Comparison of ENCODE assay signal across 8 mouse cellular contexts in the genomic region with DNA sequence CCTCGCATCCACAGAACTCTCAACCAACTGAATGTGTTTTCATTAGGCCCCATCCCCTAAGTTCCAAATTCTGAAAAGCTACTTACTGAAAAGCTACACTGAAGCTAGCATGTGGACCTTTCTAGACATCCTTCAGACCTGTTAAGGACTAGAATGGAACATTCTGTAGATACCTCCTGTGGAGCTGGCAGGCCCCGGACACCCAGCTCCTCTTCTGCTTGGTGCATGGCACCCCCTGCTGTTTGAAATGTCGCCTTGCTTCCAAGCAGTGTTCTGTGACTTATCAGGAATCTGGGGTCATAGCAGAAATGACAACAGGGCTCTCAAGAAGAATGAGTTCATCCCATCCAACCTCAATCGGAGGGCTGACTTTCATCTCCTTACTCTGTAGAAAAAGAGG. TPM values are rescaled to one million over a fixed set of nuclear protein-coding genes. Genes with fewer than 3 reads are reported as not detected.
A peak's percentile ranks its signal among the peaks of the same experiment; 100 is the strongest.
DNase-seq lines count a peak whose midpoint lies in the region; ATAC-seq and TF ChIP-seq lines count a peak whose summit lies in the region.

No protein-coding gene starts in this region.

- H3K36me3 ChIP-seq in heart, embryonic 12.5 days: peaks cover 2% of the 10 kb centered on the region
- no peaks in the 10 kb centered on the region for H3K36me3 ChIP-seq in embryonic facial prominence, embryonic 11.5 days (replicated peaks; ENCODE audit: control insufficient read depth, insufficient read depth, low read depth, low read length)
- H3K36me3 ChIP-seq in kidney, embryonic 14.5 days (ENCODE audit: control insufficient read depth, insufficient read depth, low read length): no peaks in the 10 kb centered on the region
- 0 out of 2 replicates have a peak, but pooled peaks cover 2% of the 10 kb centered on the region for H3K36me3 ChIP-seq in stomach, postnatal 0 days (ENCODE audit: control insufficient read depth, insufficient read depth, low read length)

- no peak for TF ChIP-seq EP300 in stomach, postnatal 0 days (optimal IDR thresholded peaks at IDR 0.05)

- no peaks in the 10 kb centered on the region for H3K9me3 ChIP-seq in heart, embryonic 12.5 days (replicated peaks)
- H3K9me3 ChIP-seq in embryonic facial prominence, embryonic 11.5 days (replicated peaks; ENCODE audit: control insufficient read depth, low read length): no peaks in the 10 kb centered on the region
- H3K9me3 ChIP-seq in kidney, embryonic 14.5 days (ENCODE audit: control insufficient read depth, low read length): no peaks in the 10 kb centered on the region
- no peaks in the 10 kb centered on the region for H3K9me3 ChIP-seq in stomach, postnatal 0 days (ENCODE audit: control insufficient read depth, low read length)

- ATAC-seq in heart, embryonic 12.5 days (ENCODE audit: insufficient number of reproducible peaks, low FRiP score): no peak
- no peak for ATAC-seq in embryonic facial prominence, embryonic 11.5 days (replicated peaks; ENCODE audit: insufficient number of reproducible peaks, low FRiP score, low TSS enrichment, low read depth)
- peak; percentile 58; the same call in 1 of the 2 replicates for ATAC-seq in kidney, embryonic 14.5 days (ENCODE audit: low FRiP score, low TSS enrichment)
- ATAC-seq in stomach, postnatal 0 days (ENCODE audit: low FRiP score, low TSS enrichment): no peak

- H3K27ac ChIP-seq in heart, embryonic 12.5 days (ENCODE audit: poor library complexity, severe bottlenecking): no peak overlapping the region
- H3K27ac ChIP-seq in embryonic facial prominence, embryonic 11.5 days (replicated peaks; ENCODE audit: low read depth, low read length): no peak overlapping the region
- no peak overlapping the region for H3K27ac ChIP-seq in kidney, embryonic 14.5 days (ENCODE audit: low read depth, low read length)
- no peak overlapping the region for H3K27ac ChIP-seq in stomach, postnatal 0 days (replicated peaks)

- no peak overlapping the region for H3K4me3 ChIP-seq in heart, embryonic 12.5 days
- H3K4me3 ChIP-seq in embryonic facial prominence, embryonic 11.5 days (ENCODE audit: low read depth, low read length): no peak overlapping the region
- H3K4me3 ChIP-seq in kidney, embryonic 14.5 days (ENCODE audit: low read length): no peak overlapping the region
- no peak overlapping the region for H3K4me3 ChIP-seq in stomach, postnatal 0 days (ENCODE audit: low read depth, low read length)

- 70% methylated on average over 4 of the region's 4 CpGs for WGBS in heart, embryonic 12.5 days
- 85% methylated on average over 4 of the region's 4 CpGs for WGBS in embryonic facial prominence, embryonic 11.5 days
- WGBS in kidney, embryonic 14.5 days: 82% methylated on average over 4 of the region's 4 CpGs
- WGBS in stomach, postnatal 0 days: 67% methylated on average over 4 of the region's 4 CpGs

- no peak overlapping the region for H3K9ac ChIP-seq in heart, embryonic 12.5 days
- H3K9ac ChIP-seq in embryonic facial prominence, embryonic 11.5 days (replicated peaks; ENCODE audit: low read length): no peak overlapping the region
- no peak overlapping the region for H3K9ac ChIP-seq in kidney, embryonic 14.5 days (ENCODE audit: low read depth, low read length)
- no peak overlapping the region for H3K9ac ChIP-seq in stomach, postnatal 0 days (ENCODE audit: low read length)

- no peaks in the 10 kb centered on the region for H3K27me3 ChIP-seq in heart, embryonic 12.5 days (replicated peaks)
- H3K27me3 ChIP-seq in embryonic facial prominence, embryonic 11.5 days (ENCODE audit: control insufficient read depth, insufficient read depth, low read length): no peaks in the 10 kb centered on the region
- H3K27me3 ChIP-seq in kidney, embryonic 14.5 days (ENCODE audit: control insufficient read depth, insufficient read depth, low read length): no peaks in the 10 kb centered on the region
- no peaks in the 10 kb centered on the region for H3K27me3 ChIP-seq in stomach, postnatal 0 days (ENCODE audit: control insufficient read depth, insufficient read depth, low read length)

- H3K4me1 ChIP-seq in heart, embryonic 12.5 days (replicated peaks): peaks cover 11% of the 10 kb centered on the region
- H3K4me1 ChIP-seq in embryonic facial prominence, embryonic 11.5 days (ENCODE audit: control insufficient read depth, insufficient read depth, low read length): no peaks in the 10 kb centered on the region
- no peaks in the 10 kb centered on the region for H3K4me1 ChIP-seq in kidney, embryonic 14.5 days (ENCODE audit: control insufficient read depth, insufficient read depth, low read length)
- no peaks in the 10 kb centered on the region for H3K4me1 ChIP-seq in stomach, postnatal 0 days (replicated peaks; ENCODE audit: control insufficient read depth, insufficient read depth)

- peak; percentile 70 to 75 for DNase-seq in heart, adult 18-20 months
- DNase-seq in 416B (ENCODE audit: low read depth): peak; percentile 75
- peak; percentile 48 for DNase-seq in adrenal gland, adult 8-10 months
- peak; percentile 50 for DNase-seq in embryonic facial prominence, embryonic 11.5 days (ENCODE audit: low spot score)
- DNase-seq in lung, postnatal 10 days: peak; percentile 67
- peak; percentile 61 for DNase-seq in stomach, postnatal 0 days (ENCODE audit: low spot score)

- no peak overlapping the region for H3K4me2 ChIP-seq in heart, embryonic 12.5 days
- no peak overlapping the region for H3K4me2 ChIP-seq in embryonic facial prominence, embryonic 11.5 days (ENCODE audit: low read depth, low read length)
- H3K4me2 ChIP-seq in kidney, embryonic 14.5 days (replicated peaks; ENCODE audit: low read depth, low read length): no peak overlapping the region
- H3K4me2 ChIP-seq in stomach, postnatal 0 days (replicated peaks; ENCODE audit: low read depth): no peak overlapping the region

- TF ChIP-seq CTCF in stomach, postnatal 0 days (IDR thresholded peaks at IDR 0.05; ENCODE audit: low read depth): peak; percentile 87

RNA-seq across cellular contexts. Expression of gene Otulin, which starts 47.5 kb away (rescaled TPM):
- 10 to 100 TPM; 26.6 to 26.8 TPM for total RNA-seq in heart, adult 18-20 months (2021)
- polyA plus RNA-seq in heart, embryonic 12.5 days (2016; fragmentation: Nextera tagmentation; extraction: Ambion mirVana): 26.2 and 27.4 TPM in 2 replicates
- total RNA-seq in adrenal gland, adult 8-10 months (2022): 10 to 100 TPM; 37.2 to 42.8 (median 40.0) TPM
- 38.0 and 41.1 TPM in 2 replicates for polyA plus RNA-seq in embryonic facial prominence, embryonic 11.5 days (2014; fragmentation: Nextera tagmentation; extraction: Ambion mirVana)
- polyA plus RNA-seq in kidney, embryonic 14.5 days (2014; fragmentation: Nextera tagmentation; extraction: Ambion mirVana): 38.5 and 41.3 TPM in 2 replicates
- polyA plus RNA-seq in stomach, postnatal 0 days (2015; fragmentation: Nextera tagmentation; extraction: Ambion mirVana): 23.7 and 24.4 TPM in 2 replicates
